Mouse (Mus musculus) stomach, embryonic 16.5 days (tissue): ENCODE measurements around the gene Zfp651. TPM values are rescaled to one million over a fixed set of nuclear protein-coding genes. Genes with fewer than 3 reads are reported as not detected.

Experiments used
- ATAC-seq: fragments of 200-750 bp; cut with Nextera tagmentation; 2 replicates; pipeline ENCODE4 v1.8.0; 2017; ENCODE audit warnings: moderate number of reproducible peaks, moderate TSS enrichment; ENCODE audit not compliant: insufficient read depth, low FRiP score
- H3K27ac ChIP-seq: fragments of 300-500 bp; sonication (generic); 2 replicates; pipeline ENCODE4 v1.5.1; 2014; ENCODE audit warnings: low read length
- H3K27me3 ChIP-seq: fragments of 300-500 bp; sonication (generic); 2 replicates; pipeline ENCODE4 v1.6.1; 2014; ENCODE audit warnings: low read length, control low read depth, mixed read lengths; ENCODE audit not compliant: control insufficient read depth, insufficient read depth
- H3K36me3 ChIP-seq: fragments of 300-500 bp; sonication (generic); 2 replicates; pipeline ENCODE4 v1.6.1; 2014; ENCODE audit warnings: low read length; ENCODE audit not compliant: control insufficient read depth, insufficient read depth
- H3K4me1 ChIP-seq: fragments of 300-500 bp; sonication (generic); 2 replicates; pipeline ENCODE4 v1.6.1; 2014; ENCODE audit warnings: low read length, control low read depth, mixed read lengths; ENCODE audit not compliant: control insufficient read depth, insufficient read depth
- H3K4me2 ChIP-seq: fragments of 300-500 bp; sonication (generic); 2 replicates; pipeline ENCODE4 v1.6.1; 2014; ENCODE audit warnings: low read depth, low read length, mixed read lengths
- H3K4me3 ChIP-seq: fragments of 300-500 bp; sonication (generic); replicated peaks from 2 replicates; pipeline ENCODE4 v1.5.1; 2014; ENCODE audit warnings: mild to moderate bottlenecking, low read length
- H3K9ac ChIP-seq: fragments of 300-500 bp; sonication (generic); 2 replicates; pipeline ENCODE4 v1.6.1; 2014; ENCODE audit warnings: low read length
- H3K9me3 ChIP-seq: fragments of 300-500 bp; sonication (generic); replicated peaks from 2 replicates; pipeline ENCODE4 v1.6.1; 2016; ENCODE audit warnings: low read length, control low read depth; ENCODE audit not compliant: control insufficient read depth
- WGBS: fragments of 180-500 bp; shearing (Covaris S2); extraction: QIAGEN DNeasy Blood & Tissue Kit; methylation state at CpG from one replicate; pipeline ENCODE4 v1.1.7; 2014; 5-methylcytosine and 5-hydroxymethylcytosine counted together
- polyA plus RNA-seq: library from polyadenylated mRNA; unstranded; fragments of >200 nt; fragmentation: Nextera tagmentation; extraction: Ambion mirVana; gene quantifications from 2 replicates; pipeline ENCODE4 v1.2.1, GENCODE M21; 2015

Zfp651 gene
- polyA plus RNA-seq, 1 experiment from 2014 or later: 8.0 TPM

- 86% methylated on average over 6 of the region's 6 CpGs for WGBS
Observed at GRCm38 (mm10) chr9:121740490-121740889, 18.6 kb upstream of the Zfp651 start.

DNA sequence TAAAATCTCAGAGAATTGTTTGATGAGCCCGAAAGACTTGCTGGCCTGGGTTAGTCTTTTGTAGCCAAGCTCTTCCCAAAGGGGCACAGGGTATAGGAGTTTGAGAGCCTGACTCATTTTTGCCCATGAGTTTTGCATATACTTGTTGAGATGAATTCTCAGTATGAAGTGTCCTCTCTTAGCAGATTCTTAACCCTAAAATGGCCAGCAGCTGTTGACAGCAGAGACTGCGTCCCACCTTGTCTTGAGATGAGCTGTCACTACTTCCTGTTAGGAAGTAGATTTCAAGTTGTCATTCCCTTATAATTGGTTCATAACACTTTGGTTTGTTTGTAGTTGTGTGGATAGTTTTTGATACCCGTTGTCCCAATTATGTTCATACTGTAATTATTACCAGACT lies 18.0 kb upstream of the Zfp651 start:
- no peaks in the 10 kb centered on the region for H3K27me3 ChIP-seq
- peaks cover 11% of the 10 kb centered on the region for H3K36me3 ChIP-seq
- 94% methylated on average over 3 of the region's 3 CpGs for WGBS
- H3K27ac ChIP-seq: no peak overlapping the region
- no peak overlapping the region for H3K4me3 ChIP-seq
- H3K9me3 ChIP-seq: no peaks in the 10 kb centered on the region
- no peak for ATAC-seq
- H3K9ac ChIP-seq: no peak overlapping the region
- no peaks in the 10 kb centered on the region for H3K4me1 ChIP-seq
- no peak overlapping the region for H3K4me2 ChIP-seq

More at GRCm38 (mm10) chr9:121740490-121740889, 18.6 kb upstream of the Zfp651 start:
- Histone ChIP-seq H3K4me2 (no peak overlapping the region), H3K27me3 (no peaks in the 10 kb centered on the region), H3K4me3 (no peak overlapping the region), H3K9me3 (no peaks in the 10 kb centered on the region), H3K4me1 (no peaks in the 10 kb centered on the region), H3K27ac (no peak overlapping the region), H3K9ac (no peak overlapping the region), H3K36me3 (peaks cover 13% of the 10 kb centered on the region)
- ATAC-seq: no peak

DNA sequence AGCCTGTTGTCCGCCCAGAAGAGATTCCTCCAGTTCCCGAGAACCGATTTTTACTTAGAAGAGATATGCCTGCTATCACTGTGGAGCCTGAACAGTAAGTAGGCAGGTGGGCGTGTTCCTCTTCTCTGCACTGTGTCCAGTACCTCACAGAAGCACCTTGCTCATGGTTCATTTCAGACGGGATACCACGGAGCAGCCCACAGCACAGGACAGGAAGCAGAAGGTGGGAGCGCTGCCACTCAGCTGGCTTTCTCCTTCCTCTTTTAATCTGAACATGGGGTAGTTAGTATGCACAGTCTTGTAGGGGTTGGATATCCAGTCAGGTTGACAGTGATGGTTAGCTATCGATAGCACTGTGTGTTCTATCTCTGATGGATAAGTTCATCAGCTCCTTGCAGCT lies 15.1 kb upstream of the Zfp651 start:
- ATAC-seq: no peak
- no peak overlapping the region for H3K4me2 ChIP-seq
- WGBS: 81% methylated on average over 8 of the region's 8 CpGs
- H3K4me3 ChIP-seq: no peak overlapping the region
- no peaks in the 10 kb centered on the region for H3K9me3 ChIP-seq
- H3K27me3 ChIP-seq: no peaks in the 10 kb centered on the region
- no peak overlapping the region for H3K27ac ChIP-seq
- H3K9ac ChIP-seq: no peak overlapping the region
- peaks cover 16% of the 10 kb centered on the region for H3K36me3 ChIP-seq
- no peaks in the 10 kb centered on the region for H3K4me1 ChIP-seq

- H3K27me3 ChIP-seq: no peaks in the 10 kb centered on the region
- H3K4me2 ChIP-seq: no peak overlapping the region
- no peak for ATAC-seq
- H3K36me3 ChIP-seq: peaks cover 24% of the 10 kb centered on the region
- H3K9me3 ChIP-seq: no peaks in the 10 kb centered on the region
- no peaks in the 10 kb centered on the region for H3K4me1 ChIP-seq
- H3K4me3 ChIP-seq: no peak overlapping the region
- no peak overlapping the region for H3K9ac ChIP-seq
- no peak overlapping the region for H3K27ac ChIP-seq
- 93% methylated on average over 9 of the region's 9 CpGs for WGBS
Observed at GRCm38 (mm10) chr9:121752774-121753173, 6.4 kb upstream of the Zfp651 start.

DNA sequence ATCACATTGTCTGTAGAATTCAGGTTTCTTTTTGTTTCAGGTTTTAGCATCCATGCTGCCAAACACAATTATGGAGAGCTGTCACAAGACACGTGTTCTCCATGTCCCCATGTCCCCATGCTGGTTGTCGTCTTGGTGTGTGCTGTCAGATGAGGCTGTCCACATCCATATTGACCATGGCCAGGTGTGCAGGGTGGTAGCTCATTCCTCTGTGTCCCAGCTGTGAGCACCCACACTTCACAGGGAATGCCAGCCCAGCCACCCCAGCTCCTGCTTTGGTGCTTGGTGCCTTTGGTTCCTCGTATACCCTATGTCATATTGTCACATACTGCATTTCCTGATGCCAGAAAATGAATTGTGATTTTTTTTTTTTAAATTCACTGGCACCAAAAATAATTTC lies 4.5 kb upstream of the Zfp651 start:
- Histone ChIP-seq H3K4me2 (no peak overlapping the region), H3K4me3 (no peak overlapping the region), H3K4me1 (peaks cover 8% of the 10 kb centered on the region; the same call in 1 of the 2 replicates), H3K27ac (no peak overlapping the region), H3K9me3 (no peaks in the 10 kb centered on the region), H3K27me3 (no peaks in the 10 kb centered on the region), H3K9ac (no peak overlapping the region), H3K36me3 (peaks cover 24% of the 10 kb centered on the region)
- WGBS: 87% methylated on average over 3 of the region's 3 CpGs
- ATAC-seq: no peak

DNA sequence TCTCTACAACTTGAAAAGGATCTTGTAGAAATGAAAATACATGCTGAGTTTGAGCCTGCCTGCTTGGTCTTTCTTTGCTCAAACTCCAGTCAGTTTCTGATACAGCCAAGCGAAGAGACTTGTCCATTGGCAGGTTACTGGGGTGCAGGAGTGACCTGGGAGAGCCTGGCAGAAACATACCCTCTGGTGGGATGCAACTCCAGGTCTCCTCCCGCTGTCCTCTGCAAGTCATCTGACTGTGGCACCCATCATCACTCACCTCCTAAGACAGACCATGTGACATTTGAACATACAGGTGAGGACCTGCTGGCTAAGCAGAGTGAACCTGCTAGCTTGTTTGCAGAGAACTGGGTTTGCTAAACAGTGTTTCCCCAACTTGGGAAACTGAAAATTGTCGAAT lies 2.3 kb upstream of the Zfp651 start:
- no peak overlapping the region for H3K4me3 ChIP-seq
- no peak overlapping the region for H3K27ac ChIP-seq
- no peak for ATAC-seq
- no peak overlapping the region for H3K9ac ChIP-seq
- WGBS: 81% methylated on average over 3 of the region's 3 CpGs
- no peaks in the 10 kb centered on the region for H3K27me3 ChIP-seq
- H3K36me3 ChIP-seq: peaks cover 18% of the 10 kb centered on the region
- peaks cover 19% of the 10 kb centered on the region for H3K4me1 ChIP-seq
- H3K4me2 ChIP-seq: no peak overlapping the region
- no peaks in the 10 kb centered on the region for H3K9me3 ChIP-seq

DNA sequence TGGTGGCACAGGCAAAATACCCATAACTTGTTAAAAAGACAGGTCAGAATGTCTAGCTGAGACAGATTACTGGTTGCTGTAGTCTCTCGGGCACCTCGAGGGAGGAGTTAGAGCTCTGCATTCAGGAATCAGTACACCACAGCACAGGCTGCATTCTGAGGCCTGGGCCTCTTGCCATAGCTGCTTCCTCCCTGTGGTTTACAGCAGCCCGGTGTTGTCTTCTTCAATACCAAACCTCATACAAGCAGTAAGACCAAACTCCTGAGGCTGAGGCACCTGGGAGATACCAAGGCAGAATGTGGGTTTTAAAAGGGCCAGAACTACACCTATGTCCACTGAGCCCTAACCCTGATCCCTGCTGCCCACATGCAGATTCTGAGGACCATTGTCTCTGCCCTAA lies 1.7 kb upstream of the Zfp651 start:
- Histone ChIP-seq H3K27me3 (no peaks in the 10 kb centered on the region), H3K9ac (no peak overlapping the region), H3K4me1 (peaks cover 19% of the 10 kb centered on the region), H3K9me3 (no peaks in the 10 kb centered on the region), H3K4me3 (no peak overlapping the region), H3K36me3 (peaks cover 13% of the 10 kb centered on the region), H3K27ac (peak overlapping the region; percentile 36; the same call in 1 of the 2 replicates), H3K4me2 (no peak overlapping the region)
- ATAC-seq: no peak
- WGBS: 57% methylated on average over 3 of the region's 3 CpGs

DNA sequence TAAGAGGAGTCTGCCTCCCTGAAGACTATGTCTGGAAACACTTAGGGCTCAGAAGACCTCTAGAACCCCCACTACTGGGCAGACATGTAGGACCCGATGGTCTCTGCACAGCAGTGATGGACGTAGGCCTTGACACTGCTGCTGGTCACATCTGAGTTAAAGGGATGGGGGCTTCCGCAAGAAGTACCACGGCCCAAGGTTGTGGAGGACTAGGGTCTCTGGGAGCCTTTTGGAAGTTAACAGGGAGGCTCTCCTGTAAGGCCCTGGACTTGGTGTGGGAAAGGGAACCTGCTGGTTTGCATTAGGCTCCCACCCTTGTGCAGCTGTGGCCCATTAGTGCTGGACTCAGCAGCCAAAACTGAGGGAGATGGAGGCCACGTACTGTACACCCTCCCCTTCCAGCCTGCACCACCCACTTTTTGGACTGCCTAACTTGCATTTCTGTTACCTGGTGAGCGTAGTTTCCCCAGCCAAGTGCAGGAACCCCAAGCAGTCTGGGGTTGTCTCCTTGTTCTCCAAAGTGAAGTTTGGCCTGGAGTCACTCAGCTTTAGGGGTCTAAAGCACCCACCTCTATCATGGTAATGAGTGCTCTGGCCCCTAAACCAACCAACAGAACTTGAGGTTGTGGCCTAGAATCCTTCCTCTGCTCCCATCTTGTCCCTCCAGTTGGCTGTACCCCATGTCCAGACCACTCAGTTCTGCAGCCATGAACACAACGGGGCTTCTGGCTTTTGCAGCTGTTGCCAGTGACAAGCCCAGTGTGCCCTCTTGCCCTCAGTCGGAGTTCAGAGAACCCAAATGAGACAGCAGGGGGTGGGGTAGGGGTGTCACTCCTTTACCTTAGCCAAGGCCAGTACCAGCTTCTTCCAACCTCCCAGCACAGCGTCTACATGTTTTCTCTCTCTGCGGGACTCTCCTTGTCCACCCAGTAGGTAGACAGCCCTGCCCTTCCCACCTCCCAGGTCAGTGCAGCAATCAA lies 1.0 kb upstream of the Zfp651 start:
- no peak for ATAC-seq
- Histone ChIP-seq H3K9me3 (no peaks in the 10 kb centered on the region), H3K27ac (peak overlapping the region; percentile 90), H3K36me3 (peaks cover 9% of the 10 kb centered on the region; the same call in 1 of the 2 replicates), H3K4me1 (peaks cover 19% of the 10 kb centered on the region), H3K9ac (peak overlapping the region; percentile 96), H3K27me3 (no peaks in the 10 kb centered on the region), H3K4me3 (peak overlapping the region; percentile 87), H3K4me2 (peak overlapping the region; percentile 89)
- WGBS: 46% methylated on average over 10 of the region's 10 CpGs

DNA sequence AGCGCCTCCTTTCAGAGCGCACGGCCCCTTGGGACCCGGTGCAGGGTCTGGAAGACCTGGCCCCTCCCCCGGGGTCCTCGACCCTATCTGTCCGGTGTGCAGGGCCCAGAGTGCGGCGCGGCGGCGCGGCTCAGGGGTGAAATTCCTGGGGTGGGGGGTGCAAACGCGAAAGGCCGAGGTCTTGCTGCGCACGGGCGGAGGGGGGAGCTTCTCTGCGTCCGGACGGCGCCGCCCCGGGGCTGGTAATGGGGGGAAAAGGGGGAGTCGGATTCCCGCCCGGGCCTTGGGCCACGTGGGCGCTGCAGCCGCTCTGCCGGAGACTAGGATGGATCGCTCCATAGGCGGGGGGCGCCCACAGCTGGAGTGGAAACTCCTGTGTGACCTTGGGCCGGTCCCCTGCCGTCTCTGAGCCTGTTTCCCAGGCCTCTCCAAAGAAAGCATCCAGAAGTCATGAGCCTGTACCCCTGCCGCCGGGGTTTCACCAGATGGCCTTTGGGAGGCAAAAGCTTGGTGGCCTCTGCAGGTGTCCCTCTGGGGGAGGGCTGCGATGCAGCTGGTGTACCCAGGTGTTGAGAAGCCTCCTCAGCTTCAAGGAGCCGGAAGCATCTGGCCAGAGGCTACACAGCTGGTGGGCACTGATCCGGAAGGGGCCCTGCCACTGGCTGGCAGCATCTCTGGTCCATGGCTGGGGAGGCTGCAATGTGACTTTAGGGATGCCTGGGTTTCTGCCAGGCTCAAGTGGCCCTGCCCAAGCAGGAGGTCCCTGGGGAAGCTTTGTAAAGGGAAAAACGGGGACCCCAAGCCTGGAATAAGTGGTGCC lies 1.4 kb downstream of the Zfp651 start:
- peak overlapping the region; percentile 89 for H3K4me2 ChIP-seq
- H3K4me1 ChIP-seq: peaks cover 19% of the 10 kb centered on the region
- H3K27ac ChIP-seq: peak overlapping the region; percentile 90
- no peaks in the 10 kb centered on the region for H3K27me3 ChIP-seq
- WGBS: 2% methylated on average over 43 of the region's 43 CpGs
- ATAC-seq: peak; percentile 73
- peak overlapping the region; percentile 96 for H3K9ac ChIP-seq
- no peaks in the 10 kb centered on the region for H3K9me3 ChIP-seq
- peak overlapping the region; percentile 87 for H3K4me3 ChIP-seq
- peaks cover 14% of the 10 kb centered on the region for H3K36me3 ChIP-seq
